Mouse (Mus musculus) C2C12 (cell line): ENCODE results near the gene Sgsm2.

Experiments
- CTCF ChIP-seq: IDR thresholded peaks from one replicate; pipeline ENCODE4 v1.5.1; 2011; ENCODE audit not compliant: control insufficient read depth, insufficient read depth, insufficient read length
- MAX ChIP-seq: IDR thresholded peaks from one replicate; pipeline ENCODE4 v1.6.1; 2011; ENCODE audit warnings: mild to moderate bottlenecking, control low read depth
- MYOD1 ChIP-seq: IDR thresholded peaks from one replicate; pipeline ENCODE4 v1.6.1; 2011; ENCODE audit warnings: low read depth; ENCODE audit not compliant: control insufficient read depth, insufficient read length
- MYOG ChIP-seq: IDR thresholded peaks from one replicate; pipeline ENCODE4 v1.6.1; 2011; ENCODE audit not compliant: control insufficient read depth, insufficient read length; ENCODE audit errors: extremely low read depth
- USF1 ChIP-seq: IDR thresholded peaks from one replicate; pipeline ENCODE4 v1.6.1; 2011; ENCODE audit warnings: low read depth, mild to moderate bottlenecking, control low read depth, moderate library complexity

- TF ChIP-seq MAX: peak; percentile 97
- TF ChIP-seq CTCF: no peak
- TF ChIP-seq USF1: peak; percentile 26
- TF ChIP-seq MYOD1: no peak
- TF ChIP-seq MYOG: no peak
Observed at GRCm38 (mm10) chr11:74897678-74898516, 1.0 kb upstream of the Sgsm2 start, which contains the start of gene Tsr1.
